Mouse (Mus musculus): Measurements from ENCODE around the gene Wdr46.

DNA sequence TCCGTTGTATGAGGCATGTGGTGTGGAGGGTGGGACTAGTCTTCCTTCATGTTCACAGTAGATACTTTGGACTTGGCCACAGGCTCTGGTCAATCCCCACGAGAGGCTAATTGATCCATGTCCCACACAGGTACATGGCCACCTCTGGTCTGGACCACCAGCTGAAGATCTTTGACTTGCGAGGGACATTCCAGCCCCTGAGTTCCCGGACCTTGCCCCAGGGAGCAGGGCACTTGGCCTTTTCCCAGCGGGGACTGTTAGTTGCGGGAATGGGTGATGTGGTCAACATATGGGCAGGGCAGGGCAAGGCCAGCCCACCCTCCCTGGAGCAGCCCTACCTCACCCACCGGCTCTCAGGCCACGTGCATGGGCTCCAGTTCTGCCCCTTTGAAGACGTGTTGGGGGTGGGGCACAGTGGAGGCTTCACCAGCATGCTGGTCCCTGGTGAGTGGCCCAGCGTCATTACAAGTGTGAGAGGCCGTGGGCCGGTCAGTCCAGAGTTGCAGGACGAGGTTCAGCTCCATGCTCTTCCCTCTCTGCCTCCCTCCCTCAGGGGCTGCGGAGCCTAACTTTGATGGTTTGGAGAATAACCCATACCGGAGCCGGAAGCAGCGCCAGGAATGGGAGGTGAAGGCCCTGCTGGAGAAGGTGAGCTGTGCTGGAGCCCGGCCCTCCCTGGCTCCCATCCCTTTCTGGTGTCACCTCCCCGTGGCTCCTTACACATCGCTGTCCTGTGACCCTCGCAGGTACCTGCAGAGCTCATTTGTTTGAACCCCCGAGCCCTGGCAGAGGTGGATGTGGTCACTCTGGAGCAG, 7.8 kb downstream of the Wdr46 start:
- TF ChIP-seq CEBPB (IDR thresholded peaks at IDR 0.05; ENCODE audit: low read depth): no peak
- no peak for TF ChIP-seq MYOD1 (IDR thresholded peaks at IDR 0.05; ENCODE audit: control insufficient read depth, insufficient read length, low read depth)
- TF ChIP-seq USF1 (IDR thresholded peaks at IDR 0.05; ENCODE audit: low read depth): no peak
- no peak for TF ChIP-seq CTCF (IDR thresholded peaks at IDR 0.05; ENCODE audit: control insufficient read depth, insufficient read depth, insufficient read length)
